Mouse (Mus musculus): ENCODE measurements at regions not wholly inside any gene's neighbourhood (a gene's known extent, or its start where the extent isn't known, plus 50 kb on each side); places are given as distances from the start of the nearest gene placed in this dataset.

DNA sequence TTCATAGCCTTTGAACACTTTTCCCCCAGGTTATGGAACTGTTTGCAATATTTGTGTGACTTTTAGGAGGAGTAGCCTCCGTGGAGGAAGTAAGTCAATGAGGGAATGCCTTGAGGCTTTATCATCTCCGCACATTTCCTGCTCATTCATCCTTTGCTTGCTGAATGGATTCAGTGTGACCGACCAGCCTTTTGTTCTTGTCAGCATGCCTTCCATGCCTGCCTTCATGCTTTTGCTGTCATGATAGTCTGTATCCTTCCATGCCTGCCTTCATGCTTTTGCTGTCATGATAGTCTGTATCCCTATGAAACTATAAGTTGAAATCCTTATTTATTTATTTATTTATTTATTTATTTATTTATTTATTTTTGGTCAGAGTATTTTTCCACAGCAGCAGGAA lies 87.8 kb upstream of the Rorb start:
- 67% methylated on average over 3 of the region's 3 CpGs for WGBS
- H3K79me2 ChIP-seq (ENCODE audit: control insufficient read depth, insufficient read depth, low read length) = no peaks in the 10 kb centered on the region
- no peaks in the 10 kb centered on the region for H3K27me3 ChIP-seq (ENCODE audit: control insufficient read depth, insufficient read depth, low read length)
- H3K36me3 ChIP-seq (ENCODE audit: control insufficient read depth, insufficient read depth, low read length) = no peaks in the 10 kb centered on the region
- no peak overlapping the region for H3K4me3 ChIP-seq (ENCODE audit: insufficient read depth, low read depth, low read length)
- DNase-seq (ENCODE audit: extremely low read depth, low read depth, low spot score) = no peak
- no peaks in the 10 kb centered on the region for H3K4me1 ChIP-seq (ENCODE audit: control insufficient read depth, insufficient read depth, low read length)
- no peak overlapping the region for H3K27ac ChIP-seq (replicated peaks; ENCODE audit: insufficient read depth, low read depth, low read length)
- no peak for TF ChIP-seq POLR2A (IDR thresholded peaks at IDR 0.05; ENCODE audit: extremely low read depth, insufficient read depth, low read length)
- no peak for TF ChIP-seq CTCF (IDR thresholded peaks at IDR 0.05; ENCODE audit: low read depth, low read length)
- no peak overlapping the region for H3K9ac ChIP-seq (ENCODE audit: low read depth, low read length)

DNA sequence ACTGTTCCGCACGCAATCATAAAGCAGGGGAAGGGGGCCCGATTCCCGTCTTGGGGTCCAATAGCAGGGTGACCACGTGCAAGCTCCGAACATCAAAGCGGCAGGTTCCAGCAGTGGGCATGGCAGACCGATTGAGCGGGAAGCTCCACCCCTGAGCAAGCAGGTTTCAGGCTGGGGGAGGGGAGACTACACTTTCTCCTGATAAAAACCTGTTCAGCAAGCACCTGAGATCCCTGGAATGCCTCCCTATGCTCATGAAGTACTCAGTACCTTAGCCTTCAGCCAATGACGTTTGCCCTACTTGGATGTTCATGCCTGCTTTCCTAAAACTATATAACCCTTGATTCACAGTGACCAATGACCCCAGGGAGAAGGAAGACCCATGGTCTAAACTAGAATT lies 83.7 kb upstream of the Rorb start:
- H3K4me3 ChIP-seq (ENCODE audit: insufficient read depth, low read depth, low read length) = no peak overlapping the region
- no peaks in the 10 kb centered on the region for H3K79me2 ChIP-seq (ENCODE audit: control insufficient read depth, insufficient read depth, low read length)
- no peaks in the 10 kb centered on the region for H3K36me3 ChIP-seq (ENCODE audit: control insufficient read depth, insufficient read depth, low read length)
- DNase-seq (ENCODE audit: extremely low read depth, low read depth, low spot score) = no peak
- H3K9ac ChIP-seq (ENCODE audit: low read depth, low read length) = no peak overlapping the region
- WGBS = 25% methylated on average over 10 of the region's 10 CpGs
- H3K4me1 ChIP-seq (ENCODE audit: control insufficient read depth, insufficient read depth, low read length) = no peaks in the 10 kb centered on the region
- no peaks in the 10 kb centered on the region for H3K27me3 ChIP-seq (ENCODE audit: control insufficient read depth, insufficient read depth, low read length)
- no peak overlapping the region for H3K27ac ChIP-seq (replicated peaks; ENCODE audit: insufficient read depth, low read depth, low read length)
- TF ChIP-seq POLR2A (IDR thresholded peaks at IDR 0.05; ENCODE audit: extremely low read depth, insufficient read depth, low read length) (no peak), CTCF (IDR thresholded peaks at IDR 0.05; ENCODE audit: low read depth, low read length) (no peak)

DNA sequence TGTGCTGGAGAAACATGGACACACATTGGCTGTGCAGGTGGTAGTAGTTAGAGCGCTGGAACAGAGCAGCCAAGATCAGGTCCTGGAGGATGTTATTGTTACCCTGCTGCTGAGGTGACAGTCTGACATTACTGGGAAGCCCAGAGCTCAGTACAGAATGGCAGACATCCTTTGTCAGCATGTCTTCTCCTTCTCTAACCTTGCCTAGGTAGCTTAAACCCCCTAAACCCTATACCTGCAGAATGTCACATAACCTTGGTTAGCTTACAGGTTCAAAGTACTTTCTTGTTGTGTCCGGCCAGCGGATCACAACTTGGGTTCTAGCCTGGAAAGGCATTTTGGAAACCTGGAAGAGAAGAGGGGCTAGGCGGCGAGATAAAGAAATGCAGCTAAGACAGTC lies 83.3 kb upstream of the Rorb start:
- H3K27ac ChIP-seq (replicated peaks; ENCODE audit: insufficient read depth, low read depth, low read length) = no peak overlapping the region
- TF ChIP-seq POLR2A (IDR thresholded peaks at IDR 0.05; ENCODE audit: extremely low read depth, insufficient read depth, low read length) = no peak
- no peak for TF ChIP-seq CTCF (IDR thresholded peaks at IDR 0.05; ENCODE audit: low read depth, low read length)
- H3K79me2 ChIP-seq (ENCODE audit: control insufficient read depth, insufficient read depth, low read length) = no peaks in the 10 kb centered on the region
- no peak for DNase-seq (ENCODE audit: extremely low read depth, low read depth, low spot score)
- no peaks in the 10 kb centered on the region for H3K4me1 ChIP-seq (ENCODE audit: control insufficient read depth, insufficient read depth, low read length)
- 55% methylated on average over 5 of the region's 5 CpGs for WGBS
- no peaks in the 10 kb centered on the region for H3K27me3 ChIP-seq (ENCODE audit: control insufficient read depth, insufficient read depth, low read length)
- no peaks in the 10 kb centered on the region for H3K36me3 ChIP-seq (ENCODE audit: control insufficient read depth, insufficient read depth, low read length)
- H3K4me3 ChIP-seq (ENCODE audit: insufficient read depth, low read depth, low read length) = no peak overlapping the region
- no peak overlapping the region for H3K9ac ChIP-seq (ENCODE audit: low read depth, low read length)

DNA sequence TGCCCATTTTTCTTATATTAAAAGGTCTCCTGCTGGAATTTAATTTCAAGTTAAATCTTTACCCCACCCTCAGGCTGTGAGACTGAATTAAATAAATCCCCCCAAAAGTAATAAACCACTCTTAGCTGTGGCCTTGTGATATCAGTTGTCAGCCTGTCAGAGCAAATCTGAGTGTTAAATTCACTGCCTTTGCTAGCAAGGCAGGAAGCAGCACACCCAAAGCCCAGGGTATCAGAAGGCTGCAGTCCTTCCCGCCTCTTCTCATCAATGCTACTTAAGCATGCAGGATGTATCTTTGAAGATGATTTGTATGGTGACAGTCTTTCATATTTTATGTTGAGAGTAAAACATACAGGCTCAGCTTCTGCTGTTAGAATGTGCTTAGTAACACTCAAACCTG lies 61.8 kb upstream of the Rorb start:
- H3K27ac ChIP-seq (replicated peaks; ENCODE audit: insufficient read depth, low read depth, low read length) = no peak overlapping the region
- no peak overlapping the region for H3K4me3 ChIP-seq (ENCODE audit: insufficient read depth, low read depth, low read length)
- no peaks in the 10 kb centered on the region for H3K4me1 ChIP-seq (ENCODE audit: control insufficient read depth, insufficient read depth, low read length)
- H3K79me2 ChIP-seq (ENCODE audit: control insufficient read depth, insufficient read depth, low read length) = no peaks in the 10 kb centered on the region
- 50% methylated on average over 1 of the region's 1 CpGs for WGBS
- DNase-seq (ENCODE audit: extremely low read depth, low read depth, low spot score) = no peak
- no peak for TF ChIP-seq POLR2A (IDR thresholded peaks at IDR 0.05; ENCODE audit: extremely low read depth, insufficient read depth, low read length)
- no peak overlapping the region for H3K9ac ChIP-seq (ENCODE audit: low read depth, low read length)
- no peaks in the 10 kb centered on the region for H3K36me3 ChIP-seq (ENCODE audit: control insufficient read depth, insufficient read depth, low read length)
- 0 out of 2 replicates have a peak, but pooled peaks cover 2% of the 10 kb centered on the region for H3K27me3 ChIP-seq (ENCODE audit: control insufficient read depth, insufficient read depth, low read length)

DNA sequence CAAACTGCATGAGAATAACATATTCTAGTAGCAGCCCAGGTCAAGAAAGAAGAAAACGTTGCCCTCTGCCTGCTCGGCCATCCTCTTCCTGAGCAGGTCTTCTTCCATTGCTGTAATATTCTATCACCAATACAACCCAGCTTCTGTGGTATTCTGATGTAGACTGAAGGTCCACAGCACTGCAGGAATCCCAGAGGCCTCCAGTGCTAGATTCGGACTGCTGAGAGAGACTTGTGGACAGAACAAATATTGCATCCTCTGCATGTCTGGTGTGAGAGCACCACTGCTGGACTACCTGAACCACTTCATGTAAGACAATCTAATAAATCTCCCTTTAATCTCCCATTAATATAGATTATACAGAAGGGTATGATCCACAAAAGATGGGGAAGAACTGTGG lies 59.8 kb upstream of the Rorb start:
- no peaks in the 10 kb centered on the region for H3K4me1 ChIP-seq (ENCODE audit: control insufficient read depth, insufficient read depth, low read length)
- no peaks in the 10 kb centered on the region for H3K36me3 ChIP-seq (ENCODE audit: control insufficient read depth, insufficient read depth, low read length)
- no peaks in the 10 kb centered on the region for H3K79me2 ChIP-seq (ENCODE audit: control insufficient read depth, insufficient read depth, low read length)
- no peak overlapping the region for H3K27ac ChIP-seq (replicated peaks; ENCODE audit: insufficient read depth, low read depth, low read length)
- H3K9ac ChIP-seq (ENCODE audit: low read depth, low read length) = no peak overlapping the region
- WGBS = 63% methylated on average over 3 of the region's 3 CpGs
- TF ChIP-seq POLR2A (IDR thresholded peaks at IDR 0.05; ENCODE audit: extremely low read depth, insufficient read depth, low read length) (no peak), CTCF (IDR thresholded peaks at IDR 0.05; ENCODE audit: low read depth, low read length) (no peak)
- 0 out of 2 replicates have a peak, but pooled peaks cover under 1% of the 10 kb centered on the region for H3K27me3 ChIP-seq (ENCODE audit: control insufficient read depth, insufficient read depth, low read length)
- DNase-seq (ENCODE audit: extremely low read depth, low read depth, low spot score) = no peak
- no peak overlapping the region for H3K4me3 ChIP-seq (ENCODE audit: insufficient read depth, low read depth, low read length)
